Mouse (Mus musculus) neural tube, embryonic 11.5 days (tissue): Measurements from ENCODE around the gene Zfp597. TPM values are rescaled to one million over a fixed set of nuclear protein-coding genes. Genes with fewer than 3 reads are reported as not detected.

Source experiments
- ATAC-seq: fragments of 200-750 bp; cut with Nextera tagmentation; 2 replicates; pipeline ENCODE4 v1.8.0; 2017; ENCODE audit warnings: moderate number of reproducible peaks, mild to moderate bottlenecking, moderate TSS enrichment, moderate library complexity; ENCODE audit not compliant: insufficient read depth, low FRiP score, low TSS enrichment
- DNase-seq: peaks from one replicate; pipeline ENCODE4 v3.0.0-alpha.2; 2015; ENCODE audit warnings: low spot score
- H3K27ac ChIP-seq: fragments of 300-500 bp; sonication (generic); 2 replicates; pipeline ENCODE4 v1.5.1; 2014; ENCODE audit warnings: low read depth, mild to moderate bottlenecking, low read length
- H3K27me3 ChIP-seq: fragments of 300-500 bp; sonication (generic); 2 replicates; pipeline ENCODE4 v1.6.1; 2014; ENCODE audit warnings: mild to moderate bottlenecking, low read length, mixed read lengths; ENCODE audit not compliant: control insufficient read depth, insufficient read depth
- H3K36me3 ChIP-seq: fragments of 300-500 bp; sonication (generic); 2 replicates; pipeline ENCODE4 v1.6.1; 2014; ENCODE audit warnings: mild to moderate bottlenecking, low read length, moderate library complexity, mixed read lengths; ENCODE audit not compliant: control insufficient read depth, insufficient read depth
- H3K4me1 ChIP-seq: fragments of 300-500 bp; sonication (generic); 2 replicates; pipeline ENCODE4 v1.6.1; 2014; ENCODE audit warnings: low read length, mixed read lengths; ENCODE audit not compliant: control insufficient read depth, insufficient read depth
- H3K4me2 ChIP-seq: fragments of 300-500 bp; sonication (generic); 2 replicates; pipeline ENCODE4 v1.6.1; 2014; ENCODE audit warnings: low read depth, mild to moderate bottlenecking, moderate library complexity
- H3K4me3 ChIP-seq: fragments of 300-500 bp; sonication (generic); 2 replicates; pipeline ENCODE4 v1.5.1; 2014; ENCODE audit warnings: low read depth, low read length
- H3K9ac ChIP-seq: fragments of 300-500 bp; sonication (generic); 2 replicates; pipeline ENCODE4 v1.6.1; 2014; ENCODE audit warnings: mild to moderate bottlenecking, low read length
- H3K9me3 ChIP-seq: fragments of 300-500 bp; sonication (generic); 2 replicates; pipeline ENCODE4 v1.6.1; 2016; ENCODE audit warnings: low read length; ENCODE audit not compliant: control insufficient read depth
- WGBS: fragments of 180-500 bp; shearing (Covaris S2); extraction: QIAGEN DNeasy Blood & Tissue Kit; methylation state at CpG from one replicate; pipeline ENCODE4 v1.1.7; 2014; 5-methylcytosine and 5-hydroxymethylcytosine counted together
- polyA plus RNA-seq: library from polyadenylated mRNA; unstranded; fragments of >200 nt; fragmentation: Nextera tagmentation; extraction: Ambion mirVana; gene quantifications from 2 replicates; pipeline ENCODE4 v1.2.1, GENCODE M21; 2014

Gene Zfp597
- polyA plus RNA-seq, 1 experiment from 2014 or later = 9.5 TPM

DNA sequence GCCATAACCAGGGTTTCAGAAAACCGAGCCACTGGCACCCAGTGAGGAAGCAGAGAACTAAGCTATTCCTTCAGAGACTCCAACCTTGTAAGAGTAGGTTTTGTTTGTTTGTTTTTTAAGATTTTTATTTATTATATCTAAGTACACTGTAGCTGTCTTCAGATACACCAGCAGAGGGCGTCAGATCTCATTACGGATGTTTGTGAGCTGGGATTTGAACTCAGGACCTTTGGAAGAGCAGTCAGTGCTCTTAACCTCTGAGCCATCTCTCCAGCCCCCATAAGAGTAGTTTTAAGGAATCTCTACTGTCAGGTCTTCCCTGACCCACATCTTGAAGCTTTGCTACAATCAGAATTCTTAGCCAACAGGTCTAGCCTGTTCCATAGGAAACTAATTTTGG is 35.9 kb downstream of the Zfp597 start:
- no peaks in the 10 kb centered on the region for H3K36me3 ChIP-seq
- H3K4me3 ChIP-seq = no peak overlapping the region
- H3K27ac ChIP-seq = no peak overlapping the region
- H3K27me3 ChIP-seq = no peaks in the 10 kb centered on the region
- H3K9ac ChIP-seq = no peak overlapping the region
- no peak overlapping the region for H3K4me2 ChIP-seq
- H3K4me1 ChIP-seq = no peaks in the 10 kb centered on the region
- ATAC-seq = no peak
- H3K9me3 ChIP-seq = no peaks in the 10 kb centered on the region
- no peak for DNase-seq
- WGBS = 75% methylated on average over 3 of the region's 3 CpGs

DNA sequence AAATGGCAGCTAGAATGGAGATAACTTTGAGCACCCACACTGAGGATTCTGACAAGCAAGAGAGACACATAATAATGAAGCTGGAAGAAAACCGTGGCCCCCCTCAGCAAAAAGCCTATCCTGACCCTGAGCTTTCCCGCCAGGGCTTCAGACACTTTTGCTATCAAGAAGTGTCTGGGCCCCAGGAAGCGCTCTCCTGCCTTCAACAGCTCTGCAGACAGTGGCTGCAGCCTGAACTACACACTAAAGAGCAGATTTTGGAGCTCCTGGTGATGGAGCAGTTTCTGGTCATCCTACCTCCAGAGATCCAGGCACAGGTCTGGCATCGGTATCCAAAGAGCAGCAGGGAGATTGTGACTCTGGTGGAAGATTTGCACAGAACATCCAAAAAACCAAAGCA is 36.5 kb downstream of the Zfp597 start:
- Histone ChIP-seq H3K9ac (no peak overlapping the region), H3K4me1 (no peaks in the 10 kb centered on the region), H3K4me3 (peak overlapping the region; percentile 65; the same call in 1 of the 2 replicates), H3K4me2 (peak overlapping the region; percentile 59), H3K9me3 (no peaks in the 10 kb centered on the region), H3K27ac (no peak overlapping the region), H3K36me3 (no peaks in the 10 kb centered on the region), H3K27me3 (no peaks in the 10 kb centered on the region)
- DNase-seq (no peak), ATAC-seq (no peak)
- WGBS = 73% methylated on average over 4 of the region's 4 CpGs

DNA sequence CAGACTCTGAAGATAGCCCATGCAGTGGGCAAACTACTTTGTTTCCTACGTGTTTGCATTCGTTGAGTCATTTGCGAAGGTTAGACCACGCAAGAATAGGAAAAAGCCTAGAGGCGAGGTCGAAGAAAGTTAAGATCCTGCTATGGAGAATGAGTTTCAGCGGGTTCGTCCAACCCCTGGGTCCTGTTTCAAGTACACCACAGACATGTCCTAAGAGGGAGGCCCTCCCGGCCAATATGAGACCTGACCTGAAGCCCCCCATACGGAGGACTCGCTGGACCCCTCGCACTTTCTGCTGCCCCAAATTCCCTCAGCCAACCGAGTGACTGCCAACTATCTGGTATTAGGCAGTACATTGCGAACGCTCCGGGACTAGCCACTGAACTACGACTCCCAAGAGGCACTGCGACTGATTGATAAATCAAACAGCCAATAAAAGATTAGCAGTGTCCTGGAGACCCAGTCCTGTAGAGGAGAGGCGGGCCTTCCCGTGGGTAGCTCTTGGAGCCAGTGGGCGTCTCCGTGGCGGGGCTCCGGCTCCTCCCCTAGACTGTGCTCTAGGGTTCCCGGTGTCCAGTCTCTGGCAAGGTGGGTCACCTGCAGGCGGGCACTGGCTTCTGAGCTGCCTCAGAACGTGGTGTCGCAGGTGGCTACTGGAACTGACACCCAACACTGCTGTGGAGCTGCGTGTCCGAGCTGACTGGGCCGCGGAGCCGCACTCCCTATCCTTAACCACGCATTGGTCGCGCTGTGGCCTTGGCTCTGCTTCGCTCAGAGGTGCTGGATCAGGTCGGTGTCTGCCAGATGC is 37.4 kb downstream of the Zfp597 start, which contains the start of gene Zfp174:
Zfp174 (plus strand) TSS at position 558 of the 808 bp plus-strand sequence.
- no peaks in the 10 kb centered on the region for H3K27me3 ChIP-seq
- no peaks in the 10 kb centered on the region for H3K36me3 ChIP-seq
- DNase-seq = peak; percentile 90
- H3K9me3 ChIP-seq = no peaks in the 10 kb centered on the region
- WGBS = 3% methylated on average over 38 of the region's 38 CpGs
- peak within 1 kb of the TSS; percentile 62 for H3K9ac ChIP-seq
- peak; percentile 100 for ATAC-seq
- peak within 1 kb of the TSS; percentile 59 for H3K4me2 ChIP-seq
- no peak within 1 kb of the TSS for H3K27ac ChIP-seq
- no peaks in the 10 kb centered on the region for H3K4me1 ChIP-seq
- peak within 1 kb of the TSS; percentile 65 for H3K4me3 ChIP-seq

DNA sequence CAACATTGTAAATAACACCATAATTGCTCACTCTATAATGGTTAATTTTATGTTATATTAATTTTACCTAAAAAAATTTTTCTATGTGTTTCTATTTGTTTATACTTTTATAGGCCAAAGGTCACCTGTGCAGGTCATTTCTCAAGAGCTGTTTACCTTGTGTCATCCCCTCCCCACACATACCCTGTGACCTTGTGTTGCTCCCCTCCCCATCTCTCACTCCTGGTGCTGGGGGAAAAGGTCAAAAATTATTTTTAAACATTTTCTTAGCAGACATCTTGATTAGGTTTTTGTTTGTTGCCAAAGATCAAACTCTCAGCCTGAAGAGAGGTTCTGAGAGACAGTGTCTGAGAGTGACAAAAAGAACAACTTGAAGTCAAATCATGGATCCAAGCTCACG is 40.6 kb downstream of the Zfp597 start:
- Histone ChIP-seq H3K36me3 (no peaks in the 10 kb centered on the region), H3K4me2 (no peak overlapping the region), H3K27me3 (no peaks in the 10 kb centered on the region), H3K9ac (no peak overlapping the region), H3K27ac (no peak overlapping the region), H3K4me3 (no peak overlapping the region), H3K9me3 (no peaks in the 10 kb centered on the region), H3K4me1 (no peaks in the 10 kb centered on the region)
- 75% methylated on average over 1 of the region's 1 CpGs for WGBS
- ATAC-seq (no peak), DNase-seq (no peak)

DNA sequence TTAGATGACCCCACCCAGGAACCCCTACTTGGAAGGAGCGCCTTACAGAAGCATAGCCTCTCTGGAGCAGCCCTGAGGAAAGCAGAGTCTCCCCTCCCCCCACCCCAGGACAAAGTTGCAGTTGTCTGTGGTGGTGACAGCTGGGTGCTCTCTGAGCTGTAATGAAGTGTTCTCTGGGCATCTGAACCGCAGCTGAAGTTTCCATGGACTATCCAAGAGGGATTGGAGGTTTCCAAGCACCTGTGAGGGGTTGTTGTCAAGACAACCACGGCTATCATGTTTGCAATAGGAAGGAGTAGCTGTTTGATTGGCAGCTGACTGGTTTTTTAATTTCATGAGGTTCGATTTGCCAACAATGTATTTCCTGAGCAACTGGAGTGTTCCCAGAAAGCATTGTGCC is 41.4 kb downstream of the Zfp597 start:
- H3K36me3 ChIP-seq = no peaks in the 10 kb centered on the region
- no peak for ATAC-seq
- H3K27me3 ChIP-seq = no peaks in the 10 kb centered on the region
- no peak overlapping the region for H3K9ac ChIP-seq
- 38% methylated on average over 4 of the region's 4 CpGs for WGBS
- H3K4me3 ChIP-seq = no peak overlapping the region
- no peak for DNase-seq
- no peak overlapping the region for H3K4me2 ChIP-seq
- no peaks in the 10 kb centered on the region for H3K4me1 ChIP-seq
- H3K27ac ChIP-seq = no peak overlapping the region
- H3K9me3 ChIP-seq = no peaks in the 10 kb centered on the region

DNA sequence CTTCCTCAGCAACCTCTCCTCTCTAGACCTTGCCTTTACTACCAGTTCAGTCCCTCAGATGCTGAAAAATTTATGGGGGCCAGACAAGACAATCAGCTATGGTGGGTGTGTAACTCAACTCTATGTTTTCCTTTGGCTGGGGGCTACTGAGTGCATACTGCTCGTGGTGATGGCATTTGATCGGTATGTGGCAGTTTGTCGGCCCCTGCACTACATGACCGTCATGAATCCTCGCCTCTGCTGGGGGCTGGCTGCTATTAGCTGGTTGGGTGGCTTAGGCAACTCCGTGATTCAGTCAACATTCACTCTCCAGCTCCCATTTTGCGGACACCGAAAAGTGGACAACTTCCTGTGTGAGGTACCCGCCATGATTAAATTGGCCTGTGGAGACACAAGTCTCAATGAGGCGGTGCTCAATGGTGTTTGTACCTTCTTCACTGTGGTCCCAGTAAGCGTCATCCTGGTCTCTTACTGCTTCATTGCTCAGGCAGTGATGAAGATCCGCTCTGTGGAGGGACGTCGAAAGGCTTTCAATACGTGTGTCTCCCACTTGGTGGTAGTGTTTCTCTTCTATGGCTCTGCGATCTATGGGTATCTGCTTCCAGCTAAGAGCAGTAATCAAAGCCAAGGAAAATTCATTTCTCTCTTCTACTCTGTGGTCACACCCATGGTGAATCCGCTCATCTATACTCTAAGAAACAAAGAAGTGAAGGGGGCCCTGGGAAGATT is 45.0 kb downstream of the Zfp597 start:
- DNase-seq (no peak), ATAC-seq (no peak)
- no peak overlapping the region for H3K27ac ChIP-seq
- H3K4me1 ChIP-seq = no peaks in the 10 kb centered on the region
- no peaks in the 10 kb centered on the region for H3K36me3 ChIP-seq
- H3K9me3 ChIP-seq = no peaks in the 10 kb centered on the region
- H3K4me2 ChIP-seq = no peak overlapping the region
- no peak overlapping the region for H3K9ac ChIP-seq
- H3K4me3 ChIP-seq = no peak overlapping the region
- WGBS = 61% methylated on average over 17 of the region's 17 CpGs
- no peaks in the 10 kb centered on the region for H3K27me3 ChIP-seq

DNA sequence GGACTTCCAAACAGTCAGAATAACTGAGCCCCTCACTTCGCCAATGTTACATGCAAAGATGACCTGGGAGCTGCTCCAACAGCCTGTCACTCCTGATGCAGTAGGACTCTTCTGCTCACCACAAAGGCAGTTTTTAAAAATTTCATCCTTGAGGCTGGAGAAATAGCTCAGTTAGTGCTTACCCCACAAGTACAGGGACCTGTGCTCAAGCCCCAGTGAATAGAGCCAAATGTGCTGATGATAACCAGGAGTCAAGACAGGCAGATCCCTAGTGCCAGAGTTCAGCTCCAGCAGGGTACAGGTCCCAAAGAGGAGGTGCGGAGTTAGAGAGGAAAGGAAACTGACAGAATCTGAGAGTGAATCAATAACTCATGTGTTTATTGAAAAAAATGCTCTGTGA is 48.9 kb downstream of the Zfp597 start:
- DNase-seq (no peak), ATAC-seq (no peak)
- Histone ChIP-seq H3K9ac (no peak overlapping the region), H3K4me2 (no peak overlapping the region), H3K4me1 (no peaks in the 10 kb centered on the region), H3K9me3 (no peaks in the 10 kb centered on the region), H3K27ac (no peak overlapping the region), H3K27me3 (no peaks in the 10 kb centered on the region), H3K4me3 (no peak overlapping the region), H3K36me3 (no peaks in the 10 kb centered on the region)
- WGBS = 76% methylated on average over 2 of the region's 2 CpGs

DNA sequence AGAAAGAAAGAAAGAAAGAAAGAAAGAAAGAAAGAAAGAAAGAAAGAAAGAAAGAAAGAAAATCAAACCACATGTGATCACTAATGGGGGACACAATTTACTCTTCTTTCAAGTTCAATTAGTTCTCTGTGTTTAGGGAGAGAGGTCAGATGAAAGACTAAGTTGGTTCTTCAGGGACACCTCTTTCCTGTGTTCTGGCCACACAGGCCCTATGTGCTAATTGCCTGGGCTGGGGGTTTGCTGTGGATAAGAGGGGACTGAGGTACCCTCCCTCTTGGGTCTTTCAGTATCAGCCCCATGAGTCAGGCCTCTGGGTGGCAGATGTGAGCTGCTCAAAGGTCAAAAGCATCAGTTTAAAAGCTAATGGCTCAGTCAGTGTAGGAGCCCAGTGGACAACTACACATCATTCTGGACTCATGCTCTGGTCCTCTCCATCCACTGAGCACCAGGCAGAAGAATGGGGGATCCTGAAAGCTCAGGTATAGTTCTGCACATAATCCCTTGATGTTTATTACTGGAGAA is 53.7 kb downstream of the Zfp597 start, which contains the start of gene Olfr15:
Olfr15 (plus strand) TSS at position 291 of the 522 bp plus-strand sequence.
- DNase-seq = no peak
- Histone ChIP-seq H3K36me3 (no peaks in the 10 kb centered on the region), H3K4me2 (no peak within 1 kb of the TSS), H3K9me3 (no peaks in the 10 kb centered on the region), H3K4me1 (no peaks in the 10 kb centered on the region), H3K27me3 (no peaks in the 10 kb centered on the region), H3K27ac (no peak within 1 kb of the TSS), H3K4me3 (no peak within 1 kb of the TSS), H3K9ac (no peak within 1 kb of the TSS)
- no peak for ATAC-seq
